Mouse (Mus musculus) thymus, adult 18-20 months (tissue): ENCODE measurements around the gene Txndc5.

Experiments
- DNase-seq, 2 experiments: peaks; one replicate each; pipeline ENCODE4 v3.0.0; 2022; ENCODE audit warnings: mixed read lengths in 2 of 2

Gene Txndc5

GRCm38 (mm10) chr13:38528687-38529294, at the start of gene Txndc5:
Gene Txndc5 (minus strand): TSS chr13:38528824.
- DNase-seq, result no peak

- no peak for DNase-seq
These were observed 46.0 kb upstream of the Txndc5 start for GRCm38 (mm10) chr13:38574668-38575067.

GRCm38 (mm10) chr13:38573281-38573680, 44.7 kb upstream of the Txndc5 start:
- no peak for DNase-seq

GRCm38 (mm10) chr13:38565245-38565644, 36.6 kb upstream of the Txndc5 start:
- DNase-seq, result no peak

GRCm38 (mm10) chr13:38554611-38555010, 26.0 kb upstream of the Txndc5 start:
- no peak for DNase-seq

GRCm38 (mm10) chr13:38554210-38554609, 25.6 kb upstream of the Txndc5 start:
- DNase-seq, result no peak

- no peak for DNase-seq
These were observed 20.1 kb upstream of the Txndc5 start for GRCm38 (mm10) chr13:38548681-38549080.

GRCm38 (mm10) chr13:38547717-38548116, 19.1 kb upstream of the Txndc5 start:
- DNase-seq, result no peak

- no peak for DNase-seq
These were observed 18.1 kb upstream of the Txndc5 start for GRCm38 (mm10) chr13:38546754-38547153.

- no peak for DNase-seq
These were observed 16.8 kb upstream of the Txndc5 start for GRCm38 (mm10) chr13:38545460-38545859.

- no peak for DNase-seq
These were observed 16.3 kb upstream of the Txndc5 start for GRCm38 (mm10) chr13:38544769-38545445.

- DNase-seq, result no peak
These were observed 15.0 kb upstream of the Txndc5 start for GRCm38 (mm10) chr13:38543455-38544125.

- DNase-seq, result no peak
These were observed 10.7 kb upstream of the Txndc5 start for GRCm38 (mm10) chr13:38539192-38539900.

GRCm38 (mm10) chr13:38537521-38537920, 8.9 kb upstream of the Txndc5 start:
- DNase-seq, result no peak

GRCm38 (mm10) chr13:38534731-38535130, 6.1 kb upstream of the Txndc5 start:
- DNase-seq, result no peak

GRCm38 (mm10) chr13:38534016-38534415, 5.4 kb upstream of the Txndc5 start:
- no peak for DNase-seq

GRCm38 (mm10) chr13:38533461-38533860, 4.8 kb upstream of the Txndc5 start:
- no peak for DNase-seq

GRCm38 (mm10) chr13:38531498-38531897, 2.9 kb upstream of the Txndc5 start:
- DNase-seq, result no peak

- no peak for DNase-seq
These were observed 952 bp upstream of the Txndc5 start for GRCm38 (mm10) chr13:38529576-38529975.

- peak; percentile 86 to 88 for DNase-seq
These were observed 600 bp downstream of the Txndc5 start for GRCm38 (mm10) chr13:38527797-38528650.

GRCm38 (mm10) chr13:38527041-38527796, 1.4 kb downstream of the Txndc5 start:
- DNase-seq, result no peak

- no peak for DNase-seq
These were observed 2.5 kb downstream of the Txndc5 start for GRCm38 (mm10) chr13:38526116-38526515.
